ENCODE assay signal across 27 mouse cellular contexts in the genomic region with DNA sequence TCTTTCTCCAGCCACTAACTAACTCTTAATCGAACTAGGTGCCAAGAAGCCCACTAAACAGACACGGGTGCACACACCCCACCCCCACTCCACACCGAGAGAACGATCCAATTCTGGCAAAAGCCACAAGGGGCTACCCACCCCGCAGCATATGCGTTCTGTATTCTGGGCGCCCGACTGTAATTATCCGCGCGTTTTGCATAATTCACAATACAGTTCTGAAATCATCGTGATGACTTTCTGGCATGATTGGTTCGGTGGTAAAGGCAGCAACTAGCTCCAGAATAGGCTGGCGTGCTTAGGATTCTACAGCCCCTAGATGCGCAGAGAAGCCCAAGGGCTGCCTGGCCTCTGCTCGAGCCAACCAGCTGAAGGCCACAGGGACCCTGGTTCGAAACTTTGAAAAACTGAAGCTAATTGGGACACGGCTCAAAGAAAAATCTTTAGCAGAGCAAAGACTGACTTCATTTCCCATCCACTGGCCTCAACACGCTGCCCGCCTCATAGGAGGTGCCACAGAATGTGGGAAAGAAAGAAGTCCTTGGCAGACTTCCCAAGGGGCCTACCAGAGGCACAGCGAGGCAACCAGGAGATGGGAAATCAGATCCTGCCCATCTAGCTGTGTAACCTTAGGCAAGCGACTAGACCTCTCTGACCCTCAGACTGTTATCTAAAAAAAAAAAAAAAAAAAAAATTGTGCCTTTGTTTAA. TPM values are rescaled to one million over a fixed set of nuclear protein-coding genes. Genes with fewer than 3 reads are reported as not detected.
DNase-seq lines count a peak whose midpoint lies in the region; ATAC-seq and TF ChIP-seq lines count a peak whose summit lies in the region.
"Had no signal": no experiment of that assay in that cellular context is flagged by ENCODE, and none has a peak within 500 bp of the region (broad histone marks: within the 10 kb centered on the region; RNA-seq: fewer than 3 reads in every experiment).

No protein-coding gene starts in this region.

- no peak for ATAC-seq in neural tube, embryonic 15.5 days (ENCODE audit: low FRiP score)
- ATAC-seq in forebrain, embryonic 13.5 days = peak; percentile 22; the same call in 1 of the 2 replicates
- no peak for ATAC-seq in inflammation-experienced regulatory T-cells, adult 6 months
- ATAC-seq: hindbrain, postnatal 0 days; liver, postnatal 0 days had no signal

- no peak for TF ChIP-seq CTCF in layer of hippocampus, adult 2 months (conservative IDR thresholded peaks at IDR 0.05)

- WGBS in neural tube, embryonic 15.5 days = 3% methylated on average over 22 of the region's 22 CpGs
- WGBS in forebrain, embryonic 13.5 days = 6% methylated on average over 22 of the region's 22 CpGs

- DNase-seq in layer of hippocampus, adult 2 months (ENCODE audit: low spot score in 2 of 2) = peak in 1 of 2 experiments; percentile 46
- no peak for DNase-seq in layer of hippocampus, adult 9-10 months (ENCODE audit: low spot score)
- peak; percentile 36 for DNase-seq in neural tube, embryonic 10.5 days (ENCODE audit: extremely low spot score, low spot score)
- no peak for DNase-seq in lung, postnatal 36 days
- DNase-seq: cerebellum, adult 9-10 months; gastrocnemius, postnatal 25 days; heart, adult 2 months; heart, postnatal 36 days; kidney, adult 11 months; layer of hippocampus, postnatal 36 days; liver, postnatal 0 days; right cerebral cortex, adult 18-20 months; thymus, postnatal 36 days had no signal

- H3K36me3 ChIP-seq in neural tube, embryonic 15.5 days = no peaks in the 10 kb centered on the region
- no peaks in the 10 kb centered on the region; the same call in 1 of the 2 replicates for H3K36me3 ChIP-seq in forebrain, embryonic 13.5 days (ENCODE audit: poor library complexity, severe bottlenecking)

- peak overlapping the region; percentile 85; the same call in 1 of the 2 replicates for H3K27ac ChIP-seq in layer of hippocampus, adult 2 months
- H3K27ac ChIP-seq in neural tube, embryonic 15.5 days (replicated peaks) = no peak overlapping the region
- H3K27ac ChIP-seq in forebrain, embryonic 13.5 days = peak overlapping the region; percentile 96
- H3K27ac ChIP-seq: heart, adult 2 months; hindbrain, postnatal 0 days; macrophage had no signal

- H3K4me2 ChIP-seq in neural tube, embryonic 15.5 days = no peak overlapping the region
- peak overlapping the region; percentile 89 for H3K4me2 ChIP-seq in forebrain, embryonic 13.5 days

- H3K4me1 ChIP-seq in neural tube, embryonic 15.5 days = peaks cover 23% of the 10 kb centered on the region
- H3K4me1 ChIP-seq in forebrain, embryonic 13.5 days = peaks cover 83% of the 10 kb centered on the region

- peaks cover 94% of the 10 kb centered on the region for H3K27me3 ChIP-seq in neural tube, embryonic 15.5 days (replicated peaks)
- H3K27me3 ChIP-seq in forebrain, embryonic 13.5 days = peaks cover 11% of the 10 kb centered on the region

- peak overlapping the region; percentile 55; the same call in 1 of the 2 replicates for H3K4me3 ChIP-seq in layer of hippocampus, adult 2 months
- H3K4me3 ChIP-seq in neural tube, embryonic 15.5 days (replicated peaks) = no peak overlapping the region
- H3K4me3 ChIP-seq in forebrain, embryonic 13.5 days = peak overlapping the region; percentile 81
- H3K4me3 ChIP-seq: heart, adult 2 months had no signal

- no peaks in the 10 kb centered on the region for H3K9me3 ChIP-seq in neural tube, embryonic 15.5 days (replicated peaks)
- H3K9me3 ChIP-seq in forebrain, embryonic 13.5 days (replicated peaks) = no peaks in the 10 kb centered on the region

- no peak overlapping the region for H3K9ac ChIP-seq in neural tube, embryonic 15.5 days (replicated peaks)
- H3K9ac ChIP-seq in forebrain, embryonic 13.5 days = peak overlapping the region; percentile 98
- H3K9ac ChIP-seq: liver, postnatal 0 days had no signal

RNA-seq across cellular contexts. Expression of a gene that starts 2.1 kb away (rescaled TPM):
- total RNA-seq in layer of hippocampus, adult 2 months (2021) = 10 to 100 TPM; 53.0 to 54.7 TPM
- 33.7 and 36.1 TPM in 2 replicates for polyA plus RNA-seq in neural tube, embryonic 15.5 days (2015; fragmentation: Nextera tagmentation; extraction: Ambion mirVana)
- 57.1 and 63.2 TPM in 2 replicates for polyA plus RNA-seq in forebrain, embryonic 13.5 days (2015; fragmentation: Nextera tagmentation; extraction: Ambion mirVana)
- polyA plus RNA-seq in inflammation-experienced regulatory T-cells, adult 6 months (2017; shearing (Covaris generic)) = 10 to 100 TPM; 34.7 to 46.2 (median 41.6) TPM

RNA-seq across cellular contexts. Expression of a gene that starts 2.3 kb away (rescaled TPM):
- 10 to 100 TPM; 13.7 to 15.2 TPM for total RNA-seq in layer of hippocampus, adult 2 months (2021)
- not detected in 2 replicates for polyA plus RNA-seq in neural tube, embryonic 15.5 days (2015; fragmentation: Nextera tagmentation; extraction: Ambion mirVana)
- 71.0 and 77.0 TPM in 2 replicates for polyA plus RNA-seq in forebrain, embryonic 13.5 days (2015; fragmentation: Nextera tagmentation; extraction: Ambion mirVana)
- polyA plus RNA-seq in inflammation-experienced regulatory T-cells, adult 6 months (2017; shearing (Covaris generic)) = not detected
- total RNA-seq: adrenal gland, postnatal 4 days; CH12.LX; gastrocnemius, postnatal 25 days; heart, adult 2 months; heart, postnatal 36 days; liver, adult 2 months; MEL had no signal
- polyA plus RNA-seq: heart, adult 2 months; heart, embryonic 14.5 days; hindbrain, postnatal 0 days; kidney, embryonic 16.5 days; liver, adult 2 months; liver, postnatal 0 days; macrophage; neural tube, embryonic 11.5 days; spleen, adult 2 months; stomach, embryonic 14.5 days had no signal

Comparison
In these comparisons a context has a peak if more than half of its experiments do, and no peak if none do; other contexts are left out.
1. RNA of a gene that starts 2.3 kb away (polyA plus RNA-seq): 71.0 to 77.0 TPM in forebrain, embryonic 13.5 days; not detected in inflammation-experienced regulatory T-cells, adult 6 months and not detected in neural tube, embryonic 15.5 days; every median in the first group is over 10 times any median in the second.